Mouse (Mus musculus) liver, postnatal 0 days (tissue): Measurements from ENCODE around the gene Sspo. TPM values are rescaled to one million over a fixed set of nuclear protein-coding genes. Genes with fewer than 3 reads are reported as not detected.
A peak's percentile ranks its signal among the peaks of the same experiment; 100 is the strongest.

Source experiments
- ATAC-seq: fragments of 200-750 bp; cut with Nextera tagmentation; 2 replicates; pipeline ENCODE4 v1.8.0; 2017; ENCODE audit warnings: mild to moderate bottlenecking, moderate library complexity
- DNase-seq: peaks from one replicate; pipeline ENCODE4 v3.0.0-alpha.2; 2016
- H3K27ac ChIP-seq: fragments of 300-500 bp; sonication (generic); 2 replicates; pipeline ENCODE4 v1.5.1; 2014; ENCODE audit warnings: antibody characterized with exemption, moderate library complexity, mild to moderate bottlenecking, low read depth
- H3K27me3 ChIP-seq: fragments of 300-500 bp; sonication (generic); 2 replicates; pipeline ENCODE4 v1.6.1; 2014; ENCODE audit warnings: low read length, control low read depth, mixed read lengths; ENCODE audit not compliant: insufficient read depth
- H3K36me3 ChIP-seq: fragments of 300-500 bp; sonication (generic); replicated peaks from 2 replicates; pipeline ENCODE4 v1.6.1; 2014; ENCODE audit warnings: mild to moderate bottlenecking, control low read depth, low read length, moderate library complexity, mixed read lengths; ENCODE audit not compliant: insufficient read depth
- H3K4me1 ChIP-seq: fragments of 300-500 bp; sonication (generic); 2 replicates; pipeline ENCODE4 v1.6.1; 2014; ENCODE audit warnings: antibody characterized with exemption, mild to moderate bottlenecking, control low read depth; ENCODE audit not compliant: insufficient read depth
- H3K4me2 ChIP-seq: fragments of 300-500 bp; sonication (generic); 2 replicates; pipeline ENCODE4 v1.6.1; 2014; ENCODE audit warnings: low read depth, mild to moderate bottlenecking, low read length, moderate library complexity, mixed read lengths
- H3K4me3 ChIP-seq: fragments of 300-500 bp; sonication (generic); 2 replicates; pipeline ENCODE4 v1.5.1; 2014; ENCODE audit warnings: low read depth, low read length
- H3K9ac ChIP-seq: fragments of 300-500 bp; sonication (generic); replicated peaks from 2 replicates; pipeline ENCODE4 v1.6.1; 2014; ENCODE audit warnings: mild to moderate bottlenecking, moderate library complexity
- H3K9me3 ChIP-seq: fragments of 300-500 bp; sonication (generic); 2 replicates; pipeline ENCODE4 v1.6.1; 2016; ENCODE audit warnings: mild to moderate bottlenecking, control low read depth, low read length, mixed read lengths
- CTCF ChIP-seq: sonication (generic); IDR thresholded peaks from 2 replicates; pipeline ENCODE4 v1.5.1; 2016; ENCODE audit warnings: antibody characterized with exemption, low read depth
- EP300 ChIP-seq: IDR thresholded peaks from 2 replicates; pipeline ENCODE4 v1.6.1; 2016; ENCODE audit warnings: antibody characterized with exemption, low read depth, mild to moderate bottlenecking
- WGBS: fragments of 180-500 bp; shearing (Covaris S2); extraction: QIAGEN DNeasy Blood & Tissue Kit; methylation state at CpG from one replicate; pipeline ENCODE4 v1.1.7; 2014; ENCODE audit not compliant: insufficient replicate concordance; 5-methylcytosine and 5-hydroxymethylcytosine counted together
- polyA plus RNA-seq: library from polyadenylated mRNA; unstranded; fragments of >200 nt; fragmentation: Nextera tagmentation; extraction: Ambion mirVana; gene quantifications from 2 replicates; pipeline ENCODE4 v1.2.1, GENCODE M21; 2015

The Sspo gene
- polyA plus RNA-seq, 1 experiment from 2014 or later = 0.06 TPM

GRCm38 (mm10) chr6:48432893-48433816 lies 14.9 kb upstream of the Sspo start:
- Histone ChIP-seq H3K9me3 (no peaks in the 10 kb centered on the region), H3K36me3 (0 out of 2 replicates have a peak, but pooled peaks cover 2% of the 10 kb centered on the region), H3K27me3 (no peaks in the 10 kb centered on the region), H3K27ac (no peak overlapping the region), H3K4me2 (no peak overlapping the region), H3K4me1 (peaks cover 23% of the 10 kb centered on the region), H3K4me3 (no peak overlapping the region), H3K9ac (no peak overlapping the region)
- WGBS = 46% methylated on average over 12 of the region's 12 CpGs
- TF ChIP-seq CTCF (no peak), EP300 (no peak)
- ATAC-seq (no peak), DNase-seq (no peak)

DNA sequence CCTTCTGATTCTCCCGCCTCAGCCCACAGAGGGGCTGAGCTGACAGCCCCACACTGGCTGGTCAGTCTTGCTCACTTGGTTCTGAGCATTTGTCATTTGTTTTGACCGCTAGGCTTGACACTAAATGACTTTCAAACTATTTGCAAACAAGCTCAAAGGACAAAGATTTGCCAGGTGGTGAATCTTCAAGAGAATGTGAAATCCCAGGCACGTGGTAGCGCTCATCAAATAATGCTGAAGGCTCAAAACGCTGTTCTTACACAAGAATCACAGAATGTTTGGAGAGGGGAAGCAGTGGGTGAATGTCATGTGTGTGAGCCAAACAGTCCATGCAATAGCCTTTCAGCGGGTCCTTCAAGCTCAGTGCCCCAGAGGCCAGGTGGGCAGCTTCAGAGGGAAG lies 13.4 kb upstream of the Sspo start:
- Histone ChIP-seq H3K27ac (peak overlapping the region; percentile 59), H3K4me1 (peaks cover 14% of the 10 kb centered on the region), H3K36me3 (peaks cover 10% of the 10 kb centered on the region), H3K9me3 (no peaks in the 10 kb centered on the region), H3K27me3 (0 out of 2 replicates have a peak, but pooled peaks cover 2% of the 10 kb centered on the region), H3K4me2 (no peak overlapping the region), H3K9ac (no peak overlapping the region), H3K4me3 (no peak overlapping the region)
- DNase-seq = no peak
- WGBS = 48% methylated on average over 6 of the region's 6 CpGs
- no peak for TF ChIP-seq CTCF
- no peak for TF ChIP-seq EP300
- ATAC-seq = peak; percentile 93

- Histone ChIP-seq H3K27ac (peak overlapping the region; percentile 48; the same call in 1 of the 2 replicates), H3K4me3 (no peak overlapping the region), H3K4me1 (peaks cover 14% of the 10 kb centered on the region), H3K27me3 (0 out of 2 replicates have a peak, but pooled peaks cover 2% of the 10 kb centered on the region), H3K9ac (no peak overlapping the region), H3K4me2 (no peak overlapping the region), H3K36me3 (peaks cover 10% of the 10 kb centered on the region), H3K9me3 (no peaks in the 10 kb centered on the region)
- ATAC-seq (peak; percentile 32), DNase-seq (no peak)
- WGBS = 44% methylated on average over 5 of the region's 5 CpGs
- no peak for TF ChIP-seq EP300
- no peak for TF ChIP-seq CTCF
Measured at GRCm38 (mm10) chr6:48435111-48435510, 12.9 kb upstream of the Sspo start.

DNA sequence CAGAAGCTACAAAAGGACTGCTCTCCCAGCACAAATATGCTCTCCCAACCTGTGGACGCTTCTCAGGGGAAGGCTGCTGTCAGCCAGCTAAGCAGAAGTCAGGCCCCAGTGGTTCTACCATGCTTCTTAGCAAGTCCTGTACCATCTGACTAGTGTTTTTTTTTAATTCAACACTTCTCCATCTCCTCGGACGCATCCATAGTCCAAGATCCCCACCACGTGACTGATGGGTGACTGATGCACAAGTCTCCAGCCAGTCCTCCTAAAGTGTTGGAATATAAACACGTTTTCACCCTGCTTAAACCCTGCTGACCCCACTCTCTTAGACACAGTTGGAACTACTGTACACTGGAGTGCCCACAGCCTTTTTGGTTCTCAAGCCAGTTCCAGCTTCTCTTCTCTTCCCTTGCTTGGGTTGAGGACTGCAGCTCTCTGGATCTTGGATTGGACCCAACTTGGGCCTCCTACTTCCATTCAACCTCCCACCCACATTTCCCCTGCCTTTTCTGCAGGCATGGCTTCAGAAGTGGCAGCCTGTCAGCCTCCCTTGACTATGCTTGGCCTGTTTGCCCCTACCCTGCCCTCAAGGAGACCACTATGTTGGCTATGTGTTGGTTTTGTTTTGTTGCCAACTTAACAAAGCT lies 12.2 kb upstream of the Sspo start:
- no peak overlapping the region for H3K27ac ChIP-seq
- H3K4me2 ChIP-seq = no peak overlapping the region
- H3K4me3 ChIP-seq = no peak overlapping the region
- H3K27me3 ChIP-seq = 0 out of 2 replicates have a peak, but pooled peaks cover 2% of the 10 kb centered on the region
- H3K4me1 ChIP-seq = peaks cover 14% of the 10 kb centered on the region
- H3K9ac ChIP-seq = no peak overlapping the region
- no peak for TF ChIP-seq CTCF
- TF ChIP-seq EP300 = no peak
- DNase-seq (no peak), ATAC-seq (no peak)
- WGBS = 73% methylated on average over 5 of the region's 5 CpGs
- no peaks in the 10 kb centered on the region for H3K9me3 ChIP-seq
- peaks cover 11% of the 10 kb centered on the region for H3K36me3 ChIP-seq

DNA sequence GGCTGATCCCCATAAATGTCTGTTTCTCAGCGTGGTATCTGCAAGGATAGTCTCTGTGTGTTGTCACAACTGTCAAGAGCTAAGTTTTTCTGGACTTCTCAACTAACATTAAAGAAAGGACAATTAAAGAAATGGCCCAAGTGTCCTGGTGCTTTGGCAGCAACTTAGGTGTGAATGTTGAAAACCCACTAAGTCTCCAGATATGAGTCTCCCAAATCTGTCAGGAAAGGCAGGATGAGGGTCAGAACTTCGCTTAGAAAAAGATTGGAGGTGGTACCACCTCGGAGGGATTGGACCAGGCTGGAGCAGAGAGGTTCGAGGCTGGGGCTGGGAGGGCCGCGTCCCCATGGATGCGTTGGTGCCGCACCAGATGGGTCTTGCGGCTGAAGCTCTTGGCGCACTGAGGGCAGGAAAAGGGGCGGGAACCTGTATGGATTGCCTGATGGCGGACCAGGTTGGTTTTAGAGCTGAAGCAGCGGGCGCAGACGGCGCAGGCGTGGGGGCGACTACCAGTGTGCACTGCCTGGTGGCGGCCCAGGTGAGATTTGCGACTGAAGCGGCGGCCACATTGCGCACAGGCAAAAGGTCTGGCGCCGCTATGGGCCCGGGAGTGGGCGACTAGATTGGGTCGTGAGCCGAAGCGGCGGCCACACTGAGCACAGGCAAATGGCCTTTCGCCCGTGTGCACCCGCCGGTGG lies 10.2 kb upstream of the Sspo start:
- Histone ChIP-seq H3K27me3 (0 out of 2 replicates have a peak, but pooled peaks cover 2% of the 10 kb centered on the region), H3K4me2 (no peak overlapping the region), H3K4me1 (peaks cover 14% of the 10 kb centered on the region), H3K4me3 (no peak overlapping the region), H3K9ac (no peak overlapping the region), H3K9me3 (no peaks in the 10 kb centered on the region), H3K27ac (no peak overlapping the region), H3K36me3 (peaks cover 18% of the 10 kb centered on the region)
- no peak for DNase-seq
- WGBS = 77% methylated on average over 31 of the region's 35 CpGs
- ATAC-seq = no peak
- TF ChIP-seq EP300 (no peak), CTCF (no peak)

DNA sequence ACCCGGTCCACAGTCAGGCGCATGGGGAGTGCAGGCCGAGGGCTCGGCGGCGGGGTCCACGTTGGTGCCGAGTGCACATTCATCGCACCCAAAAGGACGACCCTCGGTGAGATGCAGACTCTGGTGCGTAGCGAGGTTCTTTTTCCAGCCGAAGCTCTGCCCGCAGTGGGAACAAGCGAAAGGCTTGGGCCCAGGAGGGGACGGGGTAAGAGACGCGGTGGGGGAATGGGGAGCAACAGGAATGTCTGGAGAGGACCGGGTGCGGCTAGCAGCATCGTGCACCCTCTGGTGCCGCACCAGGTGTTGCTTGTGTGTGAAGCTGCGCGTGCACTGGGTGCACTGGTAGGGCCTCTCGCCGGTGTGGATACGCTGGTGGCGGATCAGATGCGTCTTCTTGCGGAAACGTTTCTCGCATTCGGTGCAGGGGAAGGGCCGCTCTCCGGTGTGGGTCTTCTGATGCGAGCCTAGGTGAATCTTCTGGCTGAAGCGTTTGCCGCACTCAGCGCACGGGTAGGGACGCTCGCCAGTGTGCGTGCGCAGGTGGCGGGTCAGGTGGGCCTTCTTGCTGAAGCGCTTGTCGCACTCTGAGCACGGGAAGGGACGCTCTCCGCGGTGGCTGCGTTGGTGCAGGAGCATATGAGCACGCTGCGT lies 9.4 kb upstream of the Sspo start:
- H3K36me3 ChIP-seq = peaks cover 18% of the 10 kb centered on the region
- no peak overlapping the region for H3K4me2 ChIP-seq
- no peak for ATAC-seq
- H3K4me3 ChIP-seq = no peak overlapping the region
- H3K4me1 ChIP-seq = peaks cover 15% of the 10 kb centered on the region
- 72% methylated on average over 55 of the region's 55 CpGs for WGBS
- H3K9ac ChIP-seq = no peak overlapping the region
- no peaks in the 10 kb centered on the region for H3K9me3 ChIP-seq
- no peak overlapping the region for H3K27ac ChIP-seq
- no peak for DNase-seq
- H3K27me3 ChIP-seq = 0 out of 2 replicates have a peak, but pooled peaks cover 2% of the 10 kb centered on the region
- TF ChIP-seq CTCF = no peak
- TF ChIP-seq EP300 = no peak
